Comparison of ENCODE assay signal across 34 mouse cellular contexts in genomic region chr12:56450261-56450660, GRCm38 (mm10).
"Had no signal": no experiment of that assay in that cellular context is flagged by ENCODE, and none has a peak within 500 bp of the region (broad histone marks: within the 10 kb centered on the region; RNA-seq: fewer than 3 reads in every experiment).

No protein-coding gene starts in this region.

- H3K36me3 ChIP-seq: heart, embryonic 10.5 days; heart, embryonic 12.5 days; heart, embryonic 13.5 days; heart, embryonic 15.5 days; hindbrain, embryonic 10.5 days; hindbrain, embryonic 12.5 days; hindbrain, embryonic 13.5 days; hindbrain, embryonic 15.5 days; intestine, embryonic 15.5 days; kidney, embryonic 15.5 days had no signal

- H3K4me2 ChIP-seq: heart, embryonic 11.5 days; heart, embryonic 12.5 days; heart, embryonic 13.5 days; heart, embryonic 15.5 days; hindbrain, embryonic 12.5 days; hindbrain, embryonic 13.5 days; hindbrain, embryonic 14.5 days; hindbrain, embryonic 15.5 days; intestine, embryonic 15.5 days; kidney, embryonic 15.5 days had no signal

- ATAC-seq: hindbrain, embryonic 16.5 days; hindbrain, postnatal 0 days; inflammation-experienced regulatory T-cells, adult 6 months; intestine, embryonic 15.5 days; intestine, embryonic 16.5 days had no signal

- H3K4me1 ChIP-seq: heart, embryonic 10.5 days; heart, embryonic 12.5 days; heart, embryonic 13.5 days; heart, embryonic 15.5 days; hindbrain, embryonic 10.5 days; hindbrain, embryonic 12.5 days; hindbrain, embryonic 13.5 days; hindbrain, embryonic 15.5 days; intestine, embryonic 15.5 days; kidney, embryonic 15.5 days had no signal

- H3K4me3 ChIP-seq: heart, embryonic 10.5 days; heart, embryonic 12.5 days; heart, embryonic 13.5 days; heart, embryonic 15.5 days; hindbrain, embryonic 10.5 days; hindbrain, embryonic 12.5 days; hindbrain, embryonic 13.5 days; hindbrain, embryonic 15.5 days; intestine, embryonic 15.5 days; kidney, embryonic 15.5 days; layer of hippocampus, adult 2 months; left cerebral cortex, adult 2 months had no signal

- DNase-seq: heart, postnatal 10 days; heart, postnatal 14 days; heart, postnatal 36 days; heart, postnatal 4 days; kidney, adult 18-20 months; kidney, adult 2 months; kidney, adult 8-10 months; kidney, adult 9 months; kidney, postnatal 10 days; kidney, postnatal 14 days; kidney, postnatal 25 days; kidney, postnatal 36 days; kidney, postnatal 4 days; layer of hippocampus, adult 9-11 months; layer of hippocampus, postnatal 36 days had no signal

- H3K27ac ChIP-seq: heart, embryonic 10.5 days; heart, embryonic 13.5 days; heart, embryonic 15.5 days; hindbrain, embryonic 10.5 days; hindbrain, embryonic 12.5 days; hindbrain, embryonic 13.5 days; hindbrain, embryonic 14.5 days; hindbrain, embryonic 15.5 days; hindbrain, postnatal 0 days; intestine, embryonic 15.5 days; kidney, embryonic 15.5 days; kidney, postnatal 0 days; layer of hippocampus, adult 2 months; left cerebral cortex, adult 2 months had no signal

- H3K9ac ChIP-seq: heart, embryonic 12.5 days; heart, embryonic 13.5 days; heart, embryonic 15.5 days; hindbrain, embryonic 12.5 days; hindbrain, embryonic 13.5 days; hindbrain, embryonic 14.5 days; hindbrain, embryonic 15.5 days; intestine, embryonic 15.5 days; kidney, embryonic 15.5 days had no signal

- H3K27me3 ChIP-seq: heart, embryonic 12.5 days; heart, embryonic 13.5 days; heart, embryonic 15.5 days; intestine, embryonic 15.5 days had no signal

- H3K9me3 ChIP-seq: heart, embryonic 10.5 days; heart, embryonic 12.5 days; heart, embryonic 13.5 days; heart, embryonic 15.5 days; hindbrain, embryonic 15.5 days; intestine, embryonic 15.5 days; kidney, embryonic 15.5 days had no signal
